Mouse (Mus musculus) retina, adult 2 months (tissue): ENCODE data around the gene Mtx1.

Experiments used
- DNase-seq: peaks from one replicate; pipeline ENCODE4 v3.0.0-alpha.2; 2012; ENCODE audit warnings: low read depth, low spot score

Mtx1 gene

DNA sequence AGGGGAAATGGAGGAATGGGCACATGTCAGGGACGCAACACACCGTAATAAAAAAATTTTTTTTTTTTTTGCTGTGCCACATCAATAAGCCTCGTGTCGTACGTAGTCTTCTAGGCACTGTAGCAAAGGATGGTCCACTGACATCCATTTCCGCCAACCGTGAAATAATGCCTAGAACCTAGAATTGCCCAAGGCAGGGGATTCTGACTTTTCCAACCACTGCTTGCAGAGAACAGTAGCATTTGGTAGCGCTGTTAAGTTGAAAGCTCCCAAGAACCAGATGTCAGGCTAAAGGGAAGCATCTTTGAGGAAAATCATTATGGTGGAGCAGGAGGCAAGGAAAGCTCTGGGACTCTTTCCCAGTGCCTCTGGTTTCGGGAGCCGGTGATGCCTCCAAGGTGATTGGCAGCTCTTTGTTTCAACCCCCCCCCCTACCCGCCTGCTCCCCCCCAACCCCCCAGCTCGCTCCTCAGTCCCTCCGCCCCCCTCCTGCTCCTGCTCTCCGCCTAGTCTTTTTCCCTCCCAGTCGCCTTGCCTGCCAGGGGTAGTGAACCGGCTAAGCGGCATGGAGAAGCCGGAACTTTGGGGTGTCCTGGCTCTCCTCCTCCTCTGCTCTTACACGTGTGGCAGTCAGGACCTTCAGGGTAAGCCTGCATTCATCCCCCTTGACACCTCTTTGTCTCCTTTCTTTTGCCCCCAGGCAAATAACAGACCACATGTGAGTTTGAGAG is 12.0 kb downstream of the Mtx1 start, which contains the start of gene Thbs3:
Thbs3 (plus strand) TSS at position 500 of the 731 bp plus-strand sequence.
- DNase-seq = no peak

DNA sequence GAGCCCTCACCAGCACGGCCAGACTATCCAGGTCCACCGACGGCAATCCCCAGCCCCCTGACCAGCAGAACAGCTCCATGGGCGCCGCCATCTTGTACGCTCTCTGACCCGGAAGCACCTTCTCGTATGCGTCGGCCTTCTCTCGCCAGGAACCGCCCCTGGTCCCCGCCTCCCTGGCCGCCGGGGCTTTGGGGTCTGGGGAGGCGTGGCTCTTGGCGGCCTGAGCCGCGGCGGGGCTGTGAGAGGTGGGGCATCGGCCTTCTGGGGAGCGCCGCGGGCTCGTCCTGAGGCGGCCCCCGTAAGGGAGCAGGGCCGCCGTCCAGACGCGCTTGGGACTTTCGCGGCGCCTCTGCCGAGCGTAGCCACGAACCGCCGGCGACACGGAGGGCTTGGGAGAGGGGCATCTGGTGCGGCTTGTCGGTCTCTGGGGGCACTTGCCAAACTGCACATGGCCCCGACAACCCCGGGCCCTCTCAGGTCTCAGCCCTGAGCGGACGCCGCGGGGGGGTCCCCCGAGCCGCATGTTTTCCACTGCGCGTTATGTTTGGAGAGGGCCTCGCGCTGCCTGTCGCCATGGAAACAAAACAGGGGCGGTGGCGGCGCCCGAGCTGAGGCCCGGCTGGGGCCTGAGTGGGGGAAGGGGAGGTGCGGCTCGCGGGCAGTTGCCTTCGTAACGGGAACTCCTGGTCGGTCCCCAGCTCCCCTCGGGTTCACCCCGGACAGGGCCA is 12.9 kb downstream of the Mtx1 start:
- DNase-seq = peak; percentile 80

DNA sequence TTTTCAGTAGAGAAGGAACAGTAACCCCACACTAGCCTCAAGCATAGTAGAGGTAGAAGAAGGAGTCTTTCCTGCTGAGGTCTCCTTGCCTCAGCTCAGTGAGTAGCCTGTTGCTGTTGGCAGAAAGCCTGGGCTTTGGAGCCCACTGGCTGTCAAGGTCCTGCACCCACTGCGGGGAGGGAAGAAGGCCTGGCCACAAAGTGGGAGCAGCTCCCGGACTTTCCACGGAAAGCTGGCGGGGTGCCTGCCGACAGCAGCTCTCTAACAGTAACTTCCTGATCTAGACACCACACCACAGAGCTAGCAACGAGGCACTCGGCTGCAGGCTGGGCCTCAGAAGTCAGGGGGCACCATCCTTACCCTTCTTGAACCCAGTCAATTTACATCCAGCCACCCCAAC is 16.2 kb downstream of the Mtx1 start:
- no peak for DNase-seq

DNA sequence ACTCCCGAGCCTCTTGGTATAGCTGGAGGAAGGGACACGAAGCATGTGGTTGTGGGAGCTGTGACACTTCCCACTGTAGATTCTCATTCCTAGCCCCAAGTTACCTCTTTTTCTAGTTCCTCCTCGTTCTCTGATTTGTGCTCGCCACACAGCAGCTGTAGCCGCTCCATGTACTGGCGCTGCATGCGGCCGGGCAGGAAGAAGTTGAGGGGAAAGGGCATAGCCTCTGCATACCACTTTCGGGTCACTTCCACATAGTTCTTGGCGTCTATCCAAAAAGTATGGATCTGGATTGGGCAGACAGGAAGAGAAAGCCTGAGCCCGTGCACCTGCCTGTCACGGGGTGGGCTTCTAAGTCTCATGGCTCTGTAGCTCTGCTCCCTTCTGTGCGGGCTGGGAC is 16.7 kb downstream of the Mtx1 start:
- DNase-seq = no peak

DNA sequence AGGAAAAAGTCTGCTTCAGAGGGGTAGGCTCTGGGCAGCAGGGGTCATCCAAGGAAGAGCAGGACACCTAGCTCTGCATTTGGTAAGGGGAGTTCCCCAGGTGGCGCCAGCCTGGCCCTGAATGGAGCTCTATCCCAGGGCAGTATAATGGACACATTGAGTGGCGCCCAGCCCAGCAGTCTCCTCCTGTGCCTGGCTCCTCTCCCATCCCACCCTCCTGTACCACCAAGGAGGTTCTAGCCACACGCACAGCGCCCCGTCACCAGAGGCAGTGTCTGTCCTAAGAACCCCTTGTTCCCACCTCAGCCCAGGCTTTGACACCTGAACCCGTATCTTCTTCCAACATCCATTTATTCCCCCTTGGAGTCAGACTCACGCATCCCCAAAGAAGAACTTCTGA is 17.2 kb downstream of the Mtx1 start:
- no peak for DNase-seq

DNA sequence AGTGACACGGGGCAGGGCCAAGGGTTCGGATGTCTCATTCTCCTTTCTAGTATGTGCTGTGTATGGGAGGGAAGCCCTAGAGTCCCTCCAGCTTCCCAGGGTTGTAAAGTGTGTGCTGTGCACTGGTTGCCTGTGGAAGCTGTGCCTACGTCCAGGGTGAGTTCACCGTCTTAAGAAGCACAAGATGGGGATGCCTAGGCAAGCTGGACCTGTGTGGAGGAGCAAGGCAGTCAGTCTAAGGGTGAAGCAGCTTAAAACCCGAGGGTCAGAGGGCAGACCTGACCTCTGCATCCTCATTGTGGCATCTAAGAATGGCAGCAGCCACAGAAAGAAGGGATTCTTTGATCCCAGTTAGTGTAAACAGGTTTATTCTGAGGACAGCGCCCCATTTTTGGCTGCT is 18.2 kb downstream of the Mtx1 start:
- DNase-seq = no peak

DNA sequence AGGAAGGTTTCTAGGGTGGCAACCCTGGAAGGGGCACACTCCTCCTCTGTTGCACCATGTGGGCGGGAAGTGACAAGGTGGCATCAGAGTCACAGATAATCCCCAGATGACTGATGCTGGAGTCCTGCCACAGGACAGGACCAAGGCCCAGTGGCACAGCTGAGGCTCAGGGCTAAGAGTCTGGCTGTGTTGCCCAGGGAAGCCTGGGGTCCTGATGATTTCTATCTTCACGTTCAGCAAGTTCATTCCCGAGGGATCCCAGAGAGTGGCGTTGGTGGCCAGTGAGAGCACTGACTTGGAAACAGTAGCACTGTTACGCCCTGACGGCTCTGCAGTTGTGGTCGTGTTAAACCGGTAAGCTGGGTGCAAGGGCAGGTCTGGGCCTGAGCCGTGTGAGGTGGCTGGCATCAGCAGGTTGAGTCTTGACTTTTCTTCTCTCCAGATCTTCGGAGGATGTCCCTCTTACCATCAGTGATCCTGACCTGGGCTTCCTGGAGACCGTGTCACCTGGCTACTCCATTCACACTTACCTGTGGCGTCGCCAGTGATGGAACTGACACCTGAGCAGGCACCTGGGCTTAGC is 18.7 kb downstream of the Mtx1 start:
- no peak for DNase-seq

DNA sequence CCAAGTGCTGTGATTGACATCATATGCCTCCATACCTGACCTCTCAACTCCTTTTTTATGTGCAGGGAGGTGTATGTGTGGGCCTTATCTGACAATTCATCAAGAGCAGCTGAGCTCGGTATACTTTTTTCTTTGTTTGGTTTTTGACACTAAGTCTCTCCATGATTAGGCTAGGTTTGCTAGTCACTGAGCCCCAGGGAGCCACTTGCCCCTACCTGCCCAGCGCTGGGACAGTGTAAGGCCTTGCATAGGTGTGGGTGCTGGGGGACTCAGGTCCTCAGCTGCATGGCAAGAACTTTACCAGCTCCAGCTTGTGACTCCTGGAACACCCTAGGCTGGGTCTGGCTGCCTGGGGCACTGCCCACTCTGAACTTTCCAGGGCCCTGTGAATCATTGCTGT is 20.2 kb downstream of the Mtx1 start:
- DNase-seq = no peak

DNA sequence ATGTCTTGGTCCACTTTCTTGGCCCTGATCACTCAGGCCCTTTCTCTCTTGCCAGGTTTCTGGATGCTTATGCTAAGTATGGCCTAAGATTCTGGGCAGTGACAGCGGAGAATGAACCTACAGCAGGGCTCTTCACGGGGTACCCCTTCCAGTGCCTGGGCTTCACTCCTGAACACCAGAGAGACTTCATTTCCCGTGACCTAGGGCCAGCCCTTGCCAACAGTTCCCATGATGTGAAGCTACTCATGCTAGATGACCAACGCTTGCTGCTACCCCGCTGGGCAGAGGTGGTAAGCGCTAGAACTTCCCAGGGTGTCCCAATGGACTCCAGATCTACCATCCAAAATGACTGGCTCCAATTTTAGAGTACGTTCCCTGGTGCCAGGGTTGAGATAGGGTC is 20.8 kb downstream of the Mtx1 start:
- DNase-seq = no peak

DNA sequence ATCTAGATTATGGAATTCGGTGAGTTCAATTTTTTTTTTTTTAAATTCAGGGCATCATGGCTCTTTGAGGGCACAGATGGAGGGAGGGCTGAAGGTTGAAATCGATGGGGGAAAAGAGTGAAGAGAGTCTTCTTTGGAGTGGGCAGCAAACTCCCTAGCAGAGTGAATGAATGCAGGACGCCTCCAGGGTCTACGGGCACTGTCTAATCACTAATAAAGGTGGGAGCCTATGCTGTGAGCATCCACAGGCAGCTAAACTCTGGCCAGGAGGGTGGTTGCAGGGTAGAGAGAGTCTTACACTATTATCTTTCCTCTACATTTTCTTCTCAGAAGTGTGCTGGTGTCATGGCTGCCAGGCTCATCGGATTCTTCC is 23.8 kb downstream of the Mtx1 start:
- DNase-seq = no peak

DNA sequence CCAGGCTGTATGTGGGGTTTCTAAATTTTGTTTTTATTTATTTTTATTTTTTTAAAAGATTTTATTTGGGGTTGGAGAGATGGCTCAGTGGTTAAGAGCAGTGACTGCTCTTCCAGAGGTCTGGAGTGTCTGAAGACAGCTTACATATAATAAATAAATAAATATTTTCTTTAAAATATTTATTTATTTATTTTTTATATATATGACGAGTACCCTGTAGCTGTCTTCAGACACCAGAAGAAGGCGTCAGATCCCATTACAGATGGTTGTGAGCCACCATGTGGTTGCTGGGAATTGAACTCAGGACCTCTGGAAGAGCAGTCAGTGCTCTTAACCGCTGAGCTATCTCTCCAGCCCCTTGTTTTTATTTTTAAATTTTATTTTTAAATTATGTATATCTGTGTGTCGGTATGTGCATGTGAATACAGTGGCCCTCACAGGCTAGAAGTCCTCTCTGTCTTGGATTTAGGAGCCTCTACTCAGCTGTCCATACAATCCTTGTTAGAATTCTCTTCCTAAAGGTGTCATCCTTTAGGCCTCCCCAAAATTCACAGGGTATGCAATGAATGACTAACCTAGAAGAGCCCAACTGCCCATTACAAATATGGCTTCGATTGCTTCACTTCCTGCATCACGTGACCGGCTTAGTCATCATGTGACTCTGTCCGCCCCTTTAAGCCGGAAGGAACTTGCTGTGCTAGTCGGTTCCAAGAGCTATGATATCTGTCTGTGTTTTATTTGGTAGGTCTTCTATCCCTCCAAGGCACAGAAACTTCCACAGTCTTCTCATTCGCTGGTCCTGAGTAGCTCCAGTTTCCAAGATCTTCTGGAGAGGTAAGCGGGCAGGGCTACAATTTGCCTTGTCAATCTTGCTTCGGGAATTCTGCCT is 24.4 kb downstream of the Mtx1 start, which contains the start of gene Gba:
Gba (plus strand) TSS at position 676 of the 889 bp plus-strand sequence.
- peak; percentile 87 for DNase-seq

DNA sequence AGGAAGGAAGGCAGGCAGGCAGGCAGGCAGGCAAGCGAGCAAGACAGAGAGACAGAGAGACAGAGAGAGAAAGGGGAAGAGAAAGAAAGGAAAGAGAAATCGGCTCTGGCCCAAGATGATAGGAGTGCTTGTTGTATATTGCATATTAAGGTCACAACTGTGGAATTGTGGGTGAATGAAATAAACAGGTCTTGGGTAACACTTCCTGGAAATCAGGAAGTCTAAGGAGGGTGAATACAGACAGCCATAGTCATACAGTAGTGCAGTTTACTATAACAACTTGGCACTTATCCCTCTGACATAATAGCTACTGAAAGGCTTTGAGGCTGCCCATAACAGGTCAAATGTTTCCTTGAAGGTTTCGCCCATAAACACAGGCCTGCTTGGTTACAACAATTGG is 27.0 kb downstream of the Mtx1 start:
- no peak for DNase-seq

DNA sequence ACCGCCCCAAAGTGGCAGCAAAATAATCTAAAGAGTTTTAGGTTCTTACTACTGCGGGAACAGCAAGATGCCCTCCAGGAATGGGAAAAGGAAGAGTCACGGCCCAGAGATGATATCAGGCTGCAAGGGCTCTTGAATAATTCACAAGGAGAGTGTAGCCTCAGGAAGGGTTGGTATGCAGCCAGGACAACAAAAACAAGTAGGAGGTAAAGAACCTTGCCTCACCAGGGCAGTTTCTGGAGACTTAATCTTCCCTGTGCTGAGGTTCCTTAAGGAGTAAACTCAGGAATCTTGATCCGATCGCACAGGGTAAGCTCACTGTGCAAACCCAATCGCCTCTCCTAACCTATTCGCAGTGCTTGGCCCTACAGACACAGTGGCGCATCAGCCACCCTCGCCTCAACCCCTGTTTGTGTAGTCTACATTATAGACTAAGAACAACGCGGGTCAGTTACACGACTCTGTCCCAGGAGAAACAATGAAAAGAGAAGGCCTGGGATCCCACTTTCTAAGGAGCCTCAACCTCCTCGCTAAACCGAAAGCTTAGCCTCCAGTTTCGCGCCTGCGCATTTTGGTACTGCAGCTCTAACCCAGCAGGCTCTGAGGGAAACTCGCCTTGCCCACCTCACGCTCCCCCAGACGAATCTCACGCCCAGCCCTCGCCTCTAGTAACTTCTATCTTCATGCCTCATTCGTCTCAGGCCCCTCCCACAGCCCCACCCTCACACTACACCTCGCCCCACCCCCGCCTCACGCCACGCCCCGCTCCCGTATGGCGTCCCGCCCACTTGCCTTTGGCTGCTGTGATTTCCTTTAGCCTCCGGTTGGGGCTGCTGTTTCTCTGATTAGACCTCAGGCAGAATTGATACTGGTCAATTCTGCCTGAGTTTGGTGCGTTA is 30.7 kb downstream of the Mtx1 start:
- peak; percentile 71 for DNase-seq

DNA sequence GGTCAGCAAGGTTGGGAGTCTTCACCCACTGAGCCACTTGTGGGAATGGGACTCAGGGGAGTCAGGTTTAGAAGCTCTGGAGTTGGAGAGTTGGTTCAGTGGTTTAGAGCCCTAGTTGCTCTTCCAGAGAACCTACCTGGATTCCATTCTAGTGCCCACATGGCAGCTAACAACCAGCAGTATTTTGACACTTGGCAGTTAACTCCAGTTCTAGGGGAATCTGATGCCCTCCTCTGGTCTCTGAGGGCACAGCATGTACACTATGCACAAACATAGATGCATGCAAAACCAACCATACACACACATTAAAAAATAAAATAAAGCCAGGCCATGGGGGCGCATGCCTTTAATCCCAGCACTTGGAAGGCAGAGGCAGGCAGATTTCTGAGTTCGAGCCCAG is 33.0 kb downstream of the Mtx1 start:
- DNase-seq = no peak

DNA sequence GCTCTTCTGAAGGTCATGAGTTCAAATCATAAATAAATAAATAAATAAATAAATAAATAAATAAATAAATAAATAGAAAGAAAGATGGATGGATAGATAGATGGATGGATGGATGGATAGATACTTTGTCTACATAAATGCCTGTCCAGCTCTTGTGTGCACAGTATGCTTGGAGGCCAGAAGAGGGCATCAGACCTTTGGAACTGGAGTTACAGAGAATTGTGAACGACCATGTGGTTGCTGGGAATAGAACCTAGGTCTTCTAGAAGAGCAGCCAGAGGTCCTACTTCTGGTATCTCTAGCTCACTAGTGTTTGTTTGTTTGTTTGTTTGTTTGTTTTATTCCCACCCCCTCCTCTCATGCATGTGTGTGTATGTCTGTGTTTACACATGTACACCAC is 33.5 kb downstream of the Mtx1 start:
- DNase-seq = no peak

DNA sequence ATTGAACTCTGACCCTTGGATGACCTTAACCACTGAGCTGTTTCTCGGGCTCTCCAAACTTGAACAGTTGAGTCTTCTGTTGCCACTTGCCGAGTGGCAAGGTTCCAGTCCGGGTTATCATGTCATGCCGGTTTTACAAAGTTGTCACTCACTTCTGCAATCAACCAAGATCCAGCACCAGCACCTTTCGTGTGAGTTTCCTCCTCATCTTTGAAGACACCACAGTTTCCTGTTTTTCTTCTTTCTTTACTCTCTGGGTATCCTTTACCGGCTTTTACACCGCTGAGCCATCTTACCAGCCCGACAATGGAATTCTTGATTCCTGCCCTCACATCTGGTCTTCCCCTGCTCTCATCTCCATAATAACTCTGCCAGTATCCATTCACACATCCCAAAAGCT is 36.5 kb downstream of the Mtx1 start:
- DNase-seq = no peak

DNA sequence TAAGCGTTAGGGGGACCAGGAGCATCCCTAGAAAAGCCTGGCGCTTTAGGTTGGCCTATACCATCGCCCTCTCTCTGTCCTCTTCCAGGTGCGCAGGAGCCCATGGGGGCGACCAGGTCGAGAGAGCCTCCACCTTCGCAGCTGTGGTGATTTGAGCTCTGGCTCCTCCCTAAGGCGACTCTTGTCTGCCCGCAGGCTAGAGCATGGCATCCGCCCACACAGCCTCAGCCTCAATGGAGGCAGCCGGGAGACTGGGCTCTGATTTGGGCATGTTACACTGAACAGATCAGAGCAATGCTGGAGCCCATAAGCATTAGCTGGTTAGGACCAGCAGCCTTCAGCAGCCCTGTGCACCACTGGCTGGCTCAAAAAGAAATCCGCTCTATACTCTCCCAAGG is 38.4 kb downstream of the Mtx1 start:
- no peak for DNase-seq

DNA sequence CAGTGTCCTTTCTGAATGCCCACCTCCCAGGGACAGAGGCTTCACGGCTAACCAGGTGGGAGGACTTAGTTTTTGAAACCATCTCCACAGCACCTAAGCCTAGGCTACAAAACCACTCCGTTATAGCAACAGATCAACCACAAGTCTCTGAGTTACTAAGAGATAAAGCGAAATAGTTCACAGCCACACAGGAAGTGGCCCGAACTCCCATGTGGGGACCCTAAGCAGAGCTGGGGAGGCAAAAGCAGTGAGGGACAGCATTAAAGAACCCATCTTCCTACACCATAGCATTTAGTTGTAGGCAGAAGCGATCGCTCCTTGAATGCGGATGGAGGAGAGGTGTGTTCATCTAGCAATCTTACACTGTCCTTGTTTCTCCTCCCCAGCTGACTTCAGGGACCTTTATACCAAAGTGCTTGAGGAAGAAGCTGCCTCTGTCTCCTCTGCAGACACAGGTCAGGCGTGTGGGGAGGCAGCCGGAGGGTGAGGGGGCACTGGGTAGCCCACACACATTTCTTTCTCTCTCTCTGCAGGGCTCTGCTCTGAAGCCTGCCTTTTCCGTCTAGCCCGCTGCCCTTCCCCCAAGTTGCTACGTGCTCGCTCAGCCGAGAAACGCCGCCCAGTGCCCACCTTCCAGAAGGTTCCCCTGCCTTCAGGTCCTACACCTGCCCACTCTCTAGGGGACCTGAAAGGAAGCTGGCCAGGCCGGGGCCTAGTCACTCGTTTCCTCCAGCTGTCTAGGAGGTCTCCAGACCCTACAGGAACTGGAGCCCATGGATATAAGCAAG is 39.0 kb downstream of the Mtx1 start:
- DNase-seq = no peak

DNA sequence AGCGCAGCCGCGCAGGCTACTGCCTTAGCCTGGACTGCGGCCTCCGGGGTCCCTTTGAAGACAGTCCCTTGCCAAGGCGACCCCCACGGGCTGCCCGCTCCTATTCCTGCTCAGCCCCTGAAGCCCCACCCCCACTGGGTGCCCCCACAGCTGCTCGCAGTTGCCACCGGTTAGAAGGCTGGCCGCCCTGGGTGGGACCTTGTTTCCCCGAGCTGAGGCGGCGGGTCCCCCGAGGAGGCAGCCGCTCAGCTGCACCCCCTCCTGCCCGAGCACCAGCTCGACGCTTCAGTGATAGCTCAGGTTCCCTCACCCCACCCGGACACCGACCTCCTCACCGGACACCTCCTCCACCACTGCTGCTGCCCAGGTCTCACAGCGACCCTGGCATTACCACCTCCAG is 39.7 kb downstream of the Mtx1 start:
- no peak for DNase-seq

DNA sequence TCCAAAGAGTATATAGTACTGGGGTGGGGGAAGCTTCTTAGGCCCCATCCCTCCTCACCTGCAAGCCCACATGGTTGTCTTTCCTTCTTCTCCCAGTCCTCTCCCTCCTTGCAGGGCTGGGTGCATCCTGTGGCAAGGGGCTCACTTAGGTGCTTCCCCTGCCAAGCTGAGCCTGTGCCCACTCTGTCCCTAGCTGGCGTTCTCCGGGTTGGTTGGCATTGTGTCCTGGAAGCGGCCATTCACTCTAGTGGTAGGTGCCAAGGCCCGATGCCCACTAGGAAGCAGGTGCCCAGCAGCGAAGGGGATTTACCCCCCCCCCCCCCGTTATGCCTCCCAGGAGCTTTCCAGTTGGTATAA is 43.0 kb downstream of the Mtx1 start:
- no peak for DNase-seq
